Mouse (Mus musculus) hindbrain, embryonic 15.5 days (tissue): Measurements from ENCODE around the gene Mrs2. TPM values are rescaled to one million over a fixed set of nuclear protein-coding genes. Genes with fewer than 3 reads are reported as not detected.
"Not testable (repeated sequence)": the region's sequence is repeated elsewhere in the genome, so short reads cannot be mapped to it uniquely, and the experiment has no call there.

ENCODE experiments used
- ATAC-seq: fragments of 200-750 bp; cut with Nextera tagmentation; 2 replicates; pipeline ENCODE4 v1.8.0; 2017; ENCODE audit warnings: low read depth, moderate number of reproducible peaks, moderate TSS enrichment; ENCODE audit not compliant: low FRiP score
- H3K27ac ChIP-seq: fragments of 300-500 bp; sonication (generic); replicated peaks from 2 replicates; pipeline ENCODE4 v1.5.1; 2015; ENCODE audit warnings: mild to moderate bottlenecking, inconsistent platforms
- H3K27me3 ChIP-seq: fragments of 300-500 bp; sonication (generic); 2 replicates; pipeline ENCODE4 v1.6.1; 2015; ENCODE audit warnings: control low read depth, inconsistent platforms
- H3K36me3 ChIP-seq: fragments of 300-500 bp; sonication (generic); 2 replicates; pipeline ENCODE4 v1.6.1; 2015; ENCODE audit warnings: control low read depth, inconsistent platforms
- H3K4me1 ChIP-seq: fragments of 300-500 bp; sonication (generic); replicated peaks from 2 replicates; pipeline ENCODE4 v1.6.1; 2015; ENCODE audit warnings: control low read depth, inconsistent platforms
- H3K4me2 ChIP-seq: fragments of 300-500 bp; sonication (generic); 2 replicates; pipeline ENCODE4 v1.6.1; 2015; ENCODE audit warnings: moderate library complexity, mild to moderate bottlenecking, inconsistent platforms
- H3K4me3 ChIP-seq: fragments of 300-500 bp; sonication (generic); 2 replicates; pipeline ENCODE4 v1.5.1; 2015; ENCODE audit warnings: mild to moderate bottlenecking, inconsistent platforms
- H3K9ac ChIP-seq: fragments of 300-500 bp; sonication (generic); 2 replicates; pipeline ENCODE4 v1.6.1; 2015; ENCODE audit warnings: inconsistent platforms
- H3K9me3 ChIP-seq: fragments of 300-500 bp; sonication (generic); 2 replicates; pipeline ENCODE4 v1.6.1; 2016; ENCODE audit warnings: control low read depth, inconsistent platforms
- whole genome bisulfite sequencing: fragments of 180-500 bp; shearing (Covaris S2); methylation state at CpG from one replicate; pipeline ENCODE4 v1.1.7; 2015; 5-methylcytosine and 5-hydroxymethylcytosine counted together
- polyA plus RNA-seq: library from polyadenylated mRNA; unstranded; fragments of >200 nt; fragmentation: Nextera tagmentation; extraction: Ambion mirVana; gene quantifications from 2 replicates; pipeline ENCODE4 v1.2.1, GENCODE M21; 2015

Mrs2 gene
- polyA plus RNA-seq, 1 experiment from 2014 or later = 16.2 TPM

DNA sequence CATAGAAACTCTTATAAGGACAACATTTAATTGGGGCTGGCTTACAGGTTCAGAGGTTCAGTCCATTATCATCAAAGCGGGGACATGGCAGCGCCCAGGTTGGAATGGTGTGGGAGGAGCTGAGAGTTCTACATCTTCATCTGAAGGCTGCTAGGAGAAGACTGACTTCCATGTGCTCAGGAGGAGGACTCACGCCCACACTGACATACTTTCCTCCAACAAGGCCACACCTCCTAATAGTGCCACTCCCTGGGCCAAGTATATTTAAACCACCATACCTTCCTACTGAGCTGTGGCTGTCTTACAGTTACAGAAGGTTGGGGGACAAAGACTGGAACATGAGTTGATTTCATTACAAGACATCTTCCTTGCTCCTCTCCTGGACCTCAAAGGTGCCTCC, 48.4 kb downstream of the Mrs2 start:
- H3K4me3 ChIP-seq, H3K27me3 ChIP-seq, H3K4me2 ChIP-seq, H3K9me3 ChIP-seq, H3K9ac ChIP-seq, H3K27ac ChIP-seq, H3K4me1 ChIP-seq, H3K36me3 ChIP-seq, ATAC-seq: not testable (repeated sequence)
- 92% methylated on average over 3 of the region's 3 CpGs for WGBS

DNA sequence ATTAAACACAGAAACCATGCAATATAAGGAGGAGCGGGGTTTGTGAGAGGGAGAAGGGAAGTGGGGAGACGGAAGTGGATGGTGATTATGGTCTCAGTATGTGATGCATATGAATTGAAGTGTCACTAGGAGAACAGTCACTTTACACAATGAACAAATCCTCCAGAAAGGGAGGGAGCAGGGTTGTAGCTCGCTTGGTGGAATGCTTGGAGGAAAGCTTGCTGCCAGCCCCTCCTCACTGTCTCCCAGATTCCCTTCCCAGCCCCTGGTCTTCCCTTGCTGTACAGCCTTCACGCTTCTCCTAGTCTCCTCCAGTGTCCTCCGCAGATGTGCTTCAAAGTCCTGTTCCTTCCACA, 54.4 kb downstream of the Mrs2 start:
- peak; percentile 59; the same call in 1 of the 2 replicates for ATAC-seq
- Histone ChIP-seq H3K4me2 (peak overlapping the region; percentile 55), H3K4me3 (peak overlapping the region; percentile 29), H3K9ac (peak overlapping the region; percentile 15), H3K27ac (0 out of 2 replicates have a peak overlapping the region, but pooled peaks have one; percentile 46), H3K36me3 (no peaks in the 10 kb centered on the region), H3K9me3 (no peaks in the 10 kb centered on the region), H3K4me1 (peaks cover 6% of the 10 kb centered on the region; the same call in 1 of the 2 replicates), H3K27me3 (no peaks in the 10 kb centered on the region)
- WGBS = 44% methylated on average over 5 of the region's 5 CpGs

DNA sequence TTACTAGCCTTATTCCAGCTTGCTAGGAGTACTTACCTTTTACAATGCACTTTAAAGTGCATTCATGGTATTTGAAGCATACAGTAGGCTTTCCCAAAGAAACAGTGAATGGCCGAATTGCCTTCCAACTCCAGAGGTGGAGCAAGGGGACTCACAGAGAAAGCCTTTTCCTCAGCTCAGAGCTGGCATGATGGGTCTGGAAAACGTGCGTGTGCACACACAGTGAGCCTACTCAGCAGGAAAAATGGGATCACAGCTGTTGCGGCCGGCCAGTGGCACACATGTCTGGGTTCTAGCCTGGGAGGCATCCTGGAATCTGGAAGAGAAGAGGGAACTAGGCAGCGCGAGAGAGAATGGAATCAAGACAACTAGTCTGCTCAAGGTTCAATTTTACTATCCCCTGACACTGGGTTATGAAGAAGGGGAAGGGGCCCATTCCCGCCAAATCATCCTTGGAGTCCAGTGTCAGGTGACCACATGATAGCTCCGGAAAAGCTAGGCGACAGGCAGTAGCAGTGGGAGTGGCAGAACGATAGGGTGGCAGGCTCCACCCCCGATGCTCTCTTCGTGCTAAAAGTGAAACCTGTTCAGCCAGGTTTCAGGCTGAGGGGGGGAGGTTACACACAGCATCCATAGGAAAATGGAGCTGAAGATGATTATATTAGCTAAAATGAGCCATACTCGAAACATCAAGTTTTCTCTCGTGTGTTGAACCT, 54.9 kb downstream of the Mrs2 start:
- Histone ChIP-seq H3K4me3 (peak overlapping the region; percentile 29), H3K9ac (peak overlapping the region; percentile 15), H3K27me3 (no peaks in the 10 kb centered on the region), H3K27ac (0 out of 2 replicates have a peak overlapping the region, but pooled peaks have one; percentile 46), H3K4me2 (peak overlapping the region; percentile 55), H3K9me3 (no peaks in the 10 kb centered on the region), H3K4me1 (peaks cover 6% of the 10 kb centered on the region; the same call in 1 of the 2 replicates), H3K36me3 (no peaks in the 10 kb centered on the region)
- whole genome bisulfite sequencing = 27% methylated on average over 15 of the region's 15 CpGs
- ATAC-seq = peak; percentile 60; the same call in 1 of the 2 replicates

DNA sequence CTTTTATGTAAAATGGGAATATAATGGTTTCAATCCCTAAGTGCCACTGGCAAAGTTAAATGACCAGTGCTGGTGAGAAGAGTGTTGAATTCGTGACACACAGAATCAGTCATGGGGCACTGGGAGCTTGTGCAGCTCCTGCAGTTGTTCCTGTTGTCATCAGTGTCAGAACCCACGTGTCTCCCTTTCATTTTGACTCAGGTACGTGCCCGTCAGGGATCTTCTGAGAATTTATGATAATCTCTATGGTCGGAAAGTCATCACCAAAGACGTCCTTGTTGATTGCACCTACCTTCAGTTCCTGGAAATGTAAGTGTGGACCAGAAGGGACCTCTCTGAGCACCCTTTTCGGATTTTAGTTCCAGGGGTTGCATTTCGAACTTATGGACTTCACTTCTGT, 58.1 kb downstream of the Mrs2 start:
- no peaks in the 10 kb centered on the region for H3K27me3 ChIP-seq
- no peak overlapping the region for H3K27ac ChIP-seq
- H3K4me1 ChIP-seq = peaks cover 6% of the 10 kb centered on the region; the same call in 1 of the 2 replicates
- H3K4me3 ChIP-seq = no peak overlapping the region
- no peaks in the 10 kb centered on the region for H3K9me3 ChIP-seq
- WGBS = 87% methylated on average over 8 of the region's 8 CpGs
- no peak overlapping the region for H3K4me2 ChIP-seq
- H3K36me3 ChIP-seq = no peaks in the 10 kb centered on the region
- no peak for ATAC-seq
- H3K9ac ChIP-seq = no peak overlapping the region

DNA sequence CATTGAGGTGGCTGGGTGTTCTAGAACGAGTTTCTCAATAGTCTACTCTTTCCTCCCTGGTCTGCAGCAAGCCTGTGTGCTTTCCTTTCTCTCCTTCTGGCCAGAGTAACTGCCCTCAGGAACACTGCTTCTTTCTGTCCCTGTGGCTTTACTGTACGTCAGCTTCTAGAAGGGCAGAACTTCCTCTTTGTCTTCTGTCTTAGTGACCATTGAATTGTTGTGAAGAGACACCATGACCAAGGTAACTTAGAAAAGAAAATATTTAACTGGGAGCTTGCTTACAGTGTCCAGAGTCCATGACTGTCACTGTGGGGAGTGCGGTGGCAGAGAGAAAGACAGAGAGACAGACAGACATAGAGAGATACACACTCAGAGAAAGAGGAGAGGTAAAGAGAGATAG, 60.1 kb downstream of the Mrs2 start:
- H3K4me3 ChIP-seq = no peak overlapping the region
- 77% methylated on average over 3 of the region's 3 CpGs for WGBS
- H3K36me3 ChIP-seq = no peaks in the 10 kb centered on the region
- no peak overlapping the region for H3K27ac ChIP-seq
- H3K27me3 ChIP-seq = no peaks in the 10 kb centered on the region
- peaks cover under 1% of the 10 kb centered on the region; the same call in 1 of the 2 replicates for H3K4me1 ChIP-seq
- no peak for ATAC-seq
- no peaks in the 10 kb centered on the region for H3K9me3 ChIP-seq
- no peak overlapping the region for H3K4me2 ChIP-seq
- H3K9ac ChIP-seq = no peak overlapping the region

DNA sequence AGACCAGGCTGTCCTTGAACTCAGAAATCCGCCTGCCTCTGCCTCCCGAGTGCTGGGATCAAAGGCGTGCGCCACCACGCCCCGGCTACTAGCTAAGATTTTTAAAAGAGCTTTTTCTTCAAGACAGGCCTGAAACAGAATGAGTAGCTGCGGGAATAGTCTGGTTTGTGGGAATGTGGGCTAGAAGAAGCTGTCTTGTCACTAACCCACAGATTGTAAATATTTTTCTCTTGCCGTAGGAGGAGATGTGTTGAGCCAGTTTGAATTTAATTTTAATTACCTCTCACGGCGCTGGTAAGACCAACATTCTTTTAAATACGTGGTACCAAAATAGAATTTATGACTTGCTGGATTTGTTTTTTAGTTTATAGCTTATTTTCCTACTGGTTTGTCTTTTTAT, 61.5 kb downstream of the Mrs2 start:
- no peak for ATAC-seq
- Histone ChIP-seq H3K4me2 (no peak overlapping the region), H3K27me3 (no peaks in the 10 kb centered on the region), H3K9me3 (no peaks in the 10 kb centered on the region), H3K9ac (no peak overlapping the region), H3K4me3 (no peak overlapping the region), H3K36me3 (no peaks in the 10 kb centered on the region), H3K27ac (no peak overlapping the region), H3K4me1 (no peaks in the 10 kb centered on the region)
- WGBS = 94% methylated on average over 11 of the region's 11 CpGs

DNA sequence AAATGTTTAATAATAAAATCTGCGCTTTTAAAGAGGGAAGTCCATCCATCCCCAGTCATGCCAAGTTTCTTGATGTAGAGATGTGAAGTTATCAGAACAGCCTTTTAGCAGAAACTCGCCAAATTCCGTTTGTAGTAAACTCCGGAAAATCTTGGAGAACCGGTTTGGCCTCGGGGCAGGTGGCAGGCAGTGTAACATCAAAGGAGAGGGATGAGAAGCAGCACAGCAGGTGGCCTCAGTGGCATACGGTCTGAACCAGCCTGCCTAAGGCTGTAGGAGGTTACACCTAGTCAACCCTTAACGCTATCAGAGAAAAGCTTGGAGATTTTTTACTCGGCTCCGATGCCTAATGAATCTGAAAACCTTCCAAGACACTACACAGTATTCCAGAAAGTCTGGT, 64.7 kb downstream of the Mrs2 start:
- Histone ChIP-seq H3K36me3 (no peaks in the 10 kb centered on the region), H3K4me3 (no peak overlapping the region), H3K27me3 (no peaks in the 10 kb centered on the region), H3K4me1 (no peaks in the 10 kb centered on the region), H3K4me2 (no peak overlapping the region), H3K9me3 (no peaks in the 10 kb centered on the region), H3K9ac (no peak overlapping the region), H3K27ac (no peak overlapping the region)
- 23% methylated on average over 10 of the region's 10 CpGs for WGBS
- no peak for ATAC-seq

DNA sequence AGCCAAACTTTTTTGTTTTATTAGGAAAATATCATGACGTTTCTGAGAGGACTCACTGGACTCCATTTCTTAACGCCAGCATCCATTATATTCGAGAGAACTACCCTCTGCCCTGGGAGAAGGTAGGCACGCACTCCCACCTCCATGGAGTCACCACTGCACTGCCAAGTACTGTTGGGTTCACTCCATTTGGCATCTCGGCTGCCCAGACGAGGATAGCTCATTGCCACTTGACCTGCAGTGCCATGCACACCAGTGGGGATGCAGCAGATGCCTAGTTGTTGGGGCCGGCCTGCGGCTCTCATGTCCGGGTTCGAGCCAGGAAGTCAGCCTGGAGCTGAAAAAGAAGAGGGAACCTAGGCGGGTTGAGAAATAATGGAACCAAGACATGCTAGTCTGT, 65.1 kb downstream of the Mrs2 start:
- no peak for ATAC-seq
- Histone ChIP-seq H3K27me3 (no peaks in the 10 kb centered on the region), H3K36me3 (no peaks in the 10 kb centered on the region), H3K9ac (no peak overlapping the region), H3K4me1 (no peaks in the 10 kb centered on the region), H3K27ac (no peak overlapping the region), H3K4me2 (no peak overlapping the region), H3K9me3 (no peaks in the 10 kb centered on the region), H3K4me3 (no peak overlapping the region)
- WGBS = 58% methylated on average over 11 of the region's 11 CpGs

DNA sequence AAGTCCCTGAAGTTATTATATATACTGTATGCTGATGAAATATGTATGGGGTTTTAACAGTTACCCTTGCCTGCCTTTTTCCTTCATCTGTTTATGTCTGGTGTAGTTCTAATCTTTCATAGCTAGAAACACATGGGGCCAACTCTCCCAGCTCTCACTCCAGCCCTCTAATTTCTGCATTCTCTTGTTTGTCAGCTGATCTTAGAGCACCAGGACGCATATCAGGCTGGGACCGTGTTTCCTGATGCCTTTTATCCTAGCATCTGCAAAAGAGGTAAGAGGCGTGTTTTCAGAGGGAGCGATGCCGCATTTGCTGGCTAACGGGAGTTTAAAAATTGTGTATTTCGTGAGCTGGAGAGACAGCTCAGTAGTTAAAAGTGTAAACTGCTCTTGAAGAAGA, 67.5 kb downstream of the Mrs2 start:
- Histone ChIP-seq H3K4me1 (no peaks in the 10 kb centered on the region), H3K9ac (no peak overlapping the region), H3K27me3 (no peaks in the 10 kb centered on the region), H3K4me2 (no peak overlapping the region), H3K27ac (no peak overlapping the region), H3K4me3 (no peak overlapping the region), H3K9me3 (no peaks in the 10 kb centered on the region), H3K36me3 (no peaks in the 10 kb centered on the region)
- ATAC-seq = no peak
- 91% methylated on average over 7 of the region's 7 CpGs for WGBS

DNA sequence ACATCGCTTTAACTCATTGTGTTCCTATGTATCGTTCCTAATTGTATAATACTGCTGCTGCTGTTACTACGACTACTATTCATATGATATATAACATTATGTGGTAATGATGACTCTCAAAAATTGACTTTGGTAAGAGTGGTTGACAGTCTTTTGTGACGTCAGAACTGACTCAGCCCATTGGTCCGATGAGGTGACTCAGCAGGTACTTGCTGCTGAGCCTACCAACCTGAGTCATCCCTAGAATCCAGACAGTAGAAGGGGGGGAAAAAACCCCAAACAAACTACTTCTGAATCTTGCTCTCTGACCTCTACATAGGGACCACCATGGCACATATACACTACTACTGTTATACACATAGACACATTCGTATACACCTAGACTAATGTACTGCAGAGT, 71.3 kb downstream of the Mrs2 start:
- Histone ChIP-seq H3K36me3 (no peaks in the 10 kb centered on the region), H3K27ac (no peak overlapping the region), H3K9ac (no peak overlapping the region), H3K4me2 (no peak overlapping the region), H3K4me1 (no peaks in the 10 kb centered on the region), H3K9me3 (no peaks in the 10 kb centered on the region), H3K4me3 (no peak overlapping the region), H3K27me3 (no peaks in the 10 kb centered on the region)
- no peak for ATAC-seq
- WGBS = 93% methylated on average over 6 of the region's 6 CpGs

DNA sequence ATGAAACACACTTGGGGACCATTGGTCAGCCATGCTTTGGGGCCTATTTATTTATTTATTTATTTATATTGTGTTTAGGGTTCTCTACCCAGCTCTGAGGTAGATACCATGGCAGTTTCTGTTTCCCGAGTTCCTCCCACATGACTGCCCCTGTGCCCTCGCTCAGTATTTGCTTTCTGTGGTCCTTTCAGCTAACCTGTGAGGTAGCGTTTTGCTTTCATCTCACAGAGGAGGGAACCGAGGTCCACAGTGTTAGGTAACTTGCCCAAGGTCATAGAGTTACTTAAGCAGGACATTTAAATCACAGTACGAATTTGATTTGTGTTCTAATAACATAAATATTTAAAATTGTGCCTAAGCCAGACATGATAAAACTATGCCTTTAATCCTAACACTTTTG, 73.0 kb downstream of the Mrs2 start:
- Histone ChIP-seq H3K4me3 (no peak overlapping the region), H3K27me3 (no peaks in the 10 kb centered on the region), H3K9me3 (no peaks in the 10 kb centered on the region), H3K27ac (no peak overlapping the region), H3K4me2 (no peak overlapping the region), H3K4me1 (no peaks in the 10 kb centered on the region), H3K9ac (no peak overlapping the region), H3K36me3 (no peaks in the 10 kb centered on the region)
- 89% methylated on average over 5 of the region's 5 CpGs for WGBS
- no peak for ATAC-seq

DNA sequence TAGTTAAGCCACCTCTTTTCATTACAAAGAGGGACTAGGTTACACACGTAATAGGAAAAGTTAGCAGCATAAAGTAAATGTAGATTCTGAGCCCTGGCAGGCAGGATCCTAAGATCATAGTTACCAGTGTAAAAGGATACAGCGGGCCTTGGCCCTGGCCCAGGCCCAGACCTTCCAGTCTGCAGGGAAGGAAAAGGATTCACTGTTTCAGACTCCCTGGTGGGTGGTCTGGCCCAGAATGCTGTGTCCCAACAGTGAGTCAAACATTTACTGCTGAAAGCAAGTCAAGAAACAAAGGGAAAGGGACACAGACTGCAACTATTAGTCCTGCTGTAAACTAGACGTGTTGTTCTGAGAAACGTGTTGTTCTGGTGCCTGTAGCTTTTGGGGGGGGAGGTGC, 74.6 kb downstream of the Mrs2 start:
- Histone ChIP-seq H3K4me1 (no peaks in the 10 kb centered on the region), H3K4me2 (no peak overlapping the region), H3K36me3 (no peaks in the 10 kb centered on the region), H3K27ac (no peak overlapping the region), H3K4me3 (no peak overlapping the region), H3K9me3 (no peaks in the 10 kb centered on the region), H3K27me3 (no peaks in the 10 kb centered on the region), H3K9ac (no peak overlapping the region)
- peak; percentile 83 for ATAC-seq
- 11% methylated on average over 4 of the region's 4 CpGs for WGBS

DNA sequence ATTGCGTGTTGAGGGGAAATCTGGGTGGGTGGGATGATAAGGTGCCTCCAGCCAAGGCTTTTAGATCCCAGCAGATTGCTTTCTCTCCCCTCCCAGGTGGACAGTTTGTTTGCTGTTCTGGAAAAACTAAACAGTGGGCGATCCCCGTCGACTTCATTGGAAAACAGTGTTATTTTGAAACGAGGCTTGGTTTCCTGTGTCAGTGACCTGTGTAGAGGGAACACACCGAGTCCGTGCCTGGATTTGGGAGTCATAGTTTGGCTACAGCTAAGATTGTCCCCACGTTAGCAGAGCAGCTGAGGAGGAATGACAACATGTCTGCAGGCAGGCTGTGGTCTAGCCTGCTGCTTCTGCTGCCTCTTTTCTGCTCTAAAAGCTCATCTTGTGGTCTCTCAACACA, 76.9 kb downstream of the Mrs2 start:
- Histone ChIP-seq H3K36me3 (no peaks in the 10 kb centered on the region), H3K4me2 (no peak overlapping the region), H3K4me1 (peaks cover 6% of the 10 kb centered on the region), H3K27me3 (no peaks in the 10 kb centered on the region), H3K27ac (no peak overlapping the region), H3K4me3 (no peak overlapping the region), H3K9me3 (no peaks in the 10 kb centered on the region), H3K9ac (no peak overlapping the region)
- no peak for ATAC-seq
- 78% methylated on average over 8 of the region's 8 CpGs for WGBS
